Mouse (Mus musculus): ENCODE results near the gene Tex29. TPM values are rescaled to one million over a fixed set of nuclear protein-coding genes. Genes with fewer than 3 reads are reported as not detected.

Gene Tex29
- polyA plus RNA-seq, 1 experiment, result not detected

DNA sequence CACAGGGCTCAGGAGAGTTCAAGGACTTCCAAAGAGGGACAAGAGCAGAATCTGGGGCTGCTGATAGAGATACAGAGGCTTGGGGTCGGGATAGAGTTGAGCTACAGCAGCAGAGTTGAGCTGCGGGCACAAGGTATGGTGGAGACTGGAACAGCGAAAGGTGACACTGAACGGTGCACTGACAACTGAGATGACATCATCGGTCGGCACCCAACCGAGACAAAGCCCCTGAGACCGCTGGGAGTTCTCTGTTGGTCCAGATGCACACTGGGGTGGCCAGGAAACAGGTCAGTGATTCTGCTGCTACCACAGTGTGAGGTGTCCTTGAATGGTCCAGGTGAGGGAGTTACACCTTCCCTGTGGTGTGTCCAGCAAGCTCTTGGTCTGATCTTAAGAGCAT lies 2.5 kb downstream of the Tex29 start:
- no peak for TF ChIP-seq SRF (IDR thresholded peaks at IDR 0.05; ENCODE audit: control insufficient read depth, insufficient read length, low read depth)
- TF ChIP-seq MAX (IDR thresholded peaks at IDR 0.05; ENCODE audit: low read depth), result no peak
- TF ChIP-seq E2F4 (IDR thresholded peaks at IDR 0.05; ENCODE audit: insufficient read depth), result no peak
- TF ChIP-seq MYOG (IDR thresholded peaks at IDR 0.05; ENCODE audit: control insufficient read depth in 1 of 3, insufficient read depth in 1 of 3, insufficient read length in 2 of 3, low read depth in 2 of 3), result no peak
- no peak for TF ChIP-seq TCF12 (IDR thresholded peaks at IDR 0.05; ENCODE audit: insufficient read depth, poor library complexity, severe bottlenecking)
- TF ChIP-seq REST (IDR thresholded peaks at IDR 0.05; ENCODE audit: insufficient read depth, insufficient read length), result no peak
- no peak for TF ChIP-seq CEBPB (IDR thresholded peaks at IDR 0.05; ENCODE audit: insufficient read depth, poor library complexity, severe bottlenecking)
- H3K4me2 ChIP-seq (ENCODE audit: low read depth), result no peak overlapping the region
- H3K79me2 ChIP-seq (ENCODE audit: control insufficient read depth, insufficient read depth), result no peaks in the 10 kb centered on the region
- no peak overlapping the region for H3ac ChIP-seq (ENCODE audit: control insufficient read depth, insufficient read length)
- peaks cover 21% of the 10 kb centered on the region for H3K27me3 ChIP-seq (ENCODE audit: control insufficient read depth, insufficient read depth, insufficient read length)
- no peaks in the 10 kb centered on the region for H3K36me3 ChIP-seq (ENCODE audit: control insufficient read depth, insufficient read depth)
- no peak overlapping the region for H3K4me3 ChIP-seq

GRCm38 (mm10) chr8:11843677-11844315 lies 3.5 kb downstream of the Tex29 start:
- no peak for TF ChIP-seq USF1 (IDR thresholded peaks at IDR 0.05; ENCODE audit: low read depth)
- TF ChIP-seq MYOD1 (IDR thresholded peaks at IDR 0.05; ENCODE audit: control insufficient read depth in 1 of 3, insufficient read length in 2 of 3, low read depth in 2 of 3), result no peak
- TF ChIP-seq POLR2AphosphoS2 (IDR thresholded peaks at IDR 0.05; ENCODE audit: insufficient read length, low read depth), result no peak
- TF ChIP-seq REST (IDR thresholded peaks at IDR 0.05; ENCODE audit: insufficient read depth, insufficient read length), result no peak
- no peak for TF ChIP-seq CEBPB (IDR thresholded peaks at IDR 0.05; ENCODE audit: insufficient read depth, poor library complexity, severe bottlenecking)
- TF ChIP-seq POLR2A (IDR thresholded peaks at IDR 0.05; ENCODE audit: insufficient read length, low read depth), result no peak
- no peak for TF ChIP-seq TCF12 (IDR thresholded peaks at IDR 0.05; ENCODE audit: insufficient read depth, poor library complexity, severe bottlenecking)
- TF ChIP-seq E2F4 (IDR thresholded peaks at IDR 0.05; ENCODE audit: insufficient read depth), result no peak
- Histone ChIP-seq H3K36me3 (ENCODE audit: control insufficient read depth, insufficient read depth) (no peaks in the 10 kb centered on the region), H3K27me3 (ENCODE audit: control insufficient read depth, insufficient read depth, insufficient read length) (peaks cover 21% of the 10 kb centered on the region), H3ac (ENCODE audit: control insufficient read depth, insufficient read length) (no peak overlapping the region), H3K4me3 (no peak overlapping the region), H3K4me2 (ENCODE audit: low read depth) (no peak overlapping the region), H3K79me2 (ENCODE audit: control insufficient read depth, insufficient read depth) (no peaks in the 10 kb centered on the region)

GRCm38 (mm10) chr8:11844316-11844685 lies 4.0 kb downstream of the Tex29 start:
- no peak overlapping the region for H3K4me2 ChIP-seq (ENCODE audit: low read depth)
- no peak overlapping the region for H3K4me3 ChIP-seq
- no peak overlapping the region for H3ac ChIP-seq (ENCODE audit: control insufficient read depth, insufficient read length)
- no peaks in the 10 kb centered on the region for H3K79me2 ChIP-seq (ENCODE audit: control insufficient read depth, insufficient read depth)
- TF ChIP-seq CEBPB (IDR thresholded peaks at IDR 0.05; ENCODE audit: insufficient read depth, poor library complexity, severe bottlenecking) (no peak), TCF3 (IDR thresholded peaks at IDR 0.05; ENCODE audit: insufficient read length, low read depth) (no peak), POLR2A (IDR thresholded peaks at IDR 0.05; ENCODE audit: insufficient read length, low read depth) (no peak), MAX (IDR thresholded peaks at IDR 0.05; ENCODE audit: low read depth) (no peak), TCF12 (IDR thresholded peaks at IDR 0.05; ENCODE audit: insufficient read depth, poor library complexity, severe bottlenecking) (no peak), POLR2AphosphoS2 (IDR thresholded peaks at IDR 0.05; ENCODE audit: insufficient read length, low read depth) (no peak), REST (IDR thresholded peaks at IDR 0.05; ENCODE audit: insufficient read depth, insufficient read length) (no peak), E2F4 (IDR thresholded peaks at IDR 0.05; ENCODE audit: insufficient read depth) (no peak), MYOD1 (IDR thresholded peaks at IDR 0.05; ENCODE audit: control insufficient read depth in 1 of 3, insufficient read length in 2 of 3, low read depth in 2 of 3) (no peak), SRF (IDR thresholded peaks at IDR 0.05; ENCODE audit: control insufficient read depth, insufficient read length, low read depth) (no peak), USF1 (IDR thresholded peaks at IDR 0.05; ENCODE audit: low read depth) (no peak), MYOG (IDR thresholded peaks at IDR 0.05; ENCODE audit: control insufficient read depth in 1 of 3, insufficient read depth in 1 of 3, insufficient read length in 2 of 3, low read depth in 2 of 3) (no peak)
- H3K27me3 ChIP-seq (ENCODE audit: control insufficient read depth, insufficient read depth, insufficient read length), result peaks cover 22% of the 10 kb centered on the region
- H3K36me3 ChIP-seq (ENCODE audit: control insufficient read depth, insufficient read depth), result no peaks in the 10 kb centered on the region

- TF ChIP-seq MYOG (IDR thresholded peaks at IDR 0.05; ENCODE audit: control insufficient read depth in 1 of 3, insufficient read depth in 1 of 3, insufficient read length in 2 of 3, low read depth in 2 of 3), result no peak
- no peak for TF ChIP-seq POLR2A (IDR thresholded peaks at IDR 0.05; ENCODE audit: insufficient read length, low read depth)
- no peak for TF ChIP-seq MAX (IDR thresholded peaks at IDR 0.05; ENCODE audit: low read depth)
- TF ChIP-seq MYOD1 (IDR thresholded peaks at IDR 0.05; ENCODE audit: control insufficient read depth in 1 of 3, insufficient read length in 2 of 3, low read depth in 2 of 3), result no peak
- no peak for TF ChIP-seq CEBPB (IDR thresholded peaks at IDR 0.05; ENCODE audit: insufficient read depth, poor library complexity, severe bottlenecking)
- no peak for TF ChIP-seq E2F4 (IDR thresholded peaks at IDR 0.05; ENCODE audit: insufficient read depth)
- no peak for TF ChIP-seq SRF (IDR thresholded peaks at IDR 0.05; ENCODE audit: control insufficient read depth, insufficient read length, low read depth)
- TF ChIP-seq TCF3 (IDR thresholded peaks at IDR 0.05; ENCODE audit: insufficient read length, low read depth), result no peak
- TF ChIP-seq REST (IDR thresholded peaks at IDR 0.05; ENCODE audit: insufficient read depth, insufficient read length), result no peak
- TF ChIP-seq POLR2AphosphoS2 (IDR thresholded peaks at IDR 0.05; ENCODE audit: insufficient read length, low read depth), result no peak
- TF ChIP-seq TCF12 (IDR thresholded peaks at IDR 0.05; ENCODE audit: insufficient read depth, poor library complexity, severe bottlenecking), result no peak
- no peak for TF ChIP-seq USF1 (IDR thresholded peaks at IDR 0.05; ENCODE audit: low read depth)
- Histone ChIP-seq H3K27me3 (ENCODE audit: control insufficient read depth, insufficient read depth, insufficient read length) (peaks cover 25% of the 10 kb centered on the region), H3K4me3 (no peak overlapping the region), H3ac (ENCODE audit: control insufficient read depth, insufficient read length) (no peak overlapping the region), H3K79me2 (ENCODE audit: control insufficient read depth, insufficient read depth) (no peaks in the 10 kb centered on the region), H3K36me3 (ENCODE audit: control insufficient read depth, insufficient read depth) (no peaks in the 10 kb centered on the region), H3K4me2 (ENCODE audit: low read depth) (no peak overlapping the region)
These were observed 6.5 kb downstream of the Tex29 start for GRCm38 (mm10) chr8:11846807-11847206.
